Mouse (Mus musculus) erythroblast, embryonic 14.5 days (primary cell): ENCODE data around the gene Plpp7. TPM values are rescaled to one million over a fixed set of nuclear protein-coding genes. Genes with fewer than 3 reads are reported as not detected.

Experiments used
- H3K27me3 ChIP-seq: 2 replicates; pipeline ENCODE4 v1.6.1; 2012; ENCODE audit warnings: inconsistent platforms; ENCODE audit not compliant: control insufficient read depth
- H3K36me3 ChIP-seq: 2 replicates; pipeline ENCODE4 v1.6.1; 2012; ENCODE audit warnings: mild to moderate bottlenecking, inconsistent platforms; ENCODE audit not compliant: control insufficient read depth
- H3K4me1 ChIP-seq: 2 replicates; pipeline ENCODE4 v1.6.1; 2012; ENCODE audit warnings: inconsistent platforms; ENCODE audit not compliant: control insufficient read depth
- H3K4me3 ChIP-seq: replicated peaks from 2 replicates; pipeline ENCODE3; 2012; ENCODE audit warnings: moderate library complexity, mild to moderate bottlenecking, inconsistent platforms
- H3K9me3 ChIP-seq: 2 replicates; pipeline ENCODE4 v1.6.1; 2012; ENCODE audit warnings: low read length, inconsistent platforms, mixed read lengths; ENCODE audit not compliant: control insufficient read depth
- GATA1 ChIP-seq: IDR thresholded peaks from 2 replicates; pipeline ENCODE4 v1.6.1; 2012; ENCODE audit warnings: low read length, inconsistent platforms, mixed read lengths
- TAL1 ChIP-seq: IDR thresholded peaks from 3 replicates; pipeline ENCODE4 v1.6.1; 2012; ENCODE audit warnings: low read length, inconsistent platforms, mixed read lengths
- polyA plus RNA-seq: library from polyadenylated mRNA; stranded (reverse); fragments of >175 nt; gene quantifications from 2 replicates; pipeline ENCODE4 v1.2.3, GENCODE M21; 2012

Gene Plpp7
- polyA plus RNA-seq, 1 experiment: 0.48 TPM

DNA sequence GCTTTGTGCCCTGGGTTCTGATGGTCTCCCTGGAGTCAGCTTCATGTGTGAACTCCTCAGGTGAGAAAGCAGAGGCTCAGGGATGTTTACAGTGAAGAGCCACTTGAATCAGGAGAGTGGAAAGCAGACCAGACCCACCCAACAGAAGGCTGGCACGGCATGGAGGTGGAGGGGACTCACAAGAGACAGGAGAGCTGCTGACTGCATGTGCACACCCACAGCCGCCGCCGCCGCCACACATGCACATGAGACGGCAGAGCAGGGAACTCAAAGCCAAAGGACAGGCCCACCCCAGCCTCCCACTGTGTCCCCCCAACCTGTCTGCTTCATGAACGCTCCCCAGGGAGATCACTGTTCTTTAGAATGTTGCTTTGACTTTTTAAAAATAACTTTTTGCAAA is 8.8 kb downstream of the Plpp7 start:
- H3K4me1 ChIP-seq: peaks cover 66% of the 10 kb centered on the region
- H3K36me3 ChIP-seq: peaks cover 5% of the 10 kb centered on the region; the same call in 1 of the 2 replicates
- no peak overlapping the region for H3K4me3 ChIP-seq
- H3K27me3 ChIP-seq: no peaks in the 10 kb centered on the region; the same call in 1 of the 2 replicates
- 0 out of 2 replicates have a peak, but pooled peaks cover 2% of the 10 kb centered on the region for H3K9me3 ChIP-seq
- TF ChIP-seq GATA1 (no peak), TAL1 (no peak)

DNA sequence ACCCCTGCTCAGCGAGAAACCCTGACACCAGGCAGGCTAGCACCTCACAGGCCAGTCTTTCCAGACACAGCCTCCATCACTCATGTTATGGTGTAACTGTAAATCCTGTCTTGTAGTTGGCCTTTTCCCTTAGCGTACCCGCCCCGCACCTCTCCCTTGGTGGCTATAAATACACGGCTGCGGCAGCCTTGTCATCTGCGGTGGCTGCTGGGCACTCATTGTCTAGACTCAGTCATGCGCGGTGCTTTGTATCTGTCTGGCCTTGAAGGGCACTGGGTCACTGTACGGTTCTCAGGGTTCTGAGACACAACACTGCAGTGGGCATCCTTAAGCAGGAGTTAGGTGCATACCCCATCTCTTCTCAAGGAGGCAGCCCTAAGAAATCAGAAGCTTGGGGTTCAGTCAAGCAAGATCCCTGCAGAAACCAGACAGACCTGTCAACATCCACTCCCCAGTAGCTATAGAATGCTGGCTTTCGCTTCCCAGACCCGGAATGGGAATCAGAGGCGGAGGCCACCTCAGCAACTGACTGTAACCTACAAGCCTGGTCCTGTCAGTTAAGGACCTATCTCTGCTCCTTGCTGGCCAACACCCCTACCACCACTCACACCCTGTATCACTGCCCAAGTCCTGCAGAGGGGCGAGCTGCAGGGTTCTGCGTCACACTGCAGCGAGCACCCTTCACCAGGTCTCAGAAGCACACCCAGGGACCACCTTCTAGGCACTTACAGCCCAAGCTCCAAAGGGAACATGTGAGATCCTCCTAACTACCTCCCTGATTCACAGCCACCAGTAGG is 10.0 kb downstream of the Plpp7 start:
- TF ChIP-seq GATA1 (no peak), TAL1 (no peak)
- Histone ChIP-seq H3K27me3 (no peaks in the 10 kb centered on the region; the same call in 1 of the 2 replicates), H3K9me3 (0 out of 2 replicates have a peak, but pooled peaks cover 2% of the 10 kb centered on the region), H3K4me1 (peaks cover 66% of the 10 kb centered on the region), H3K4me3 (no peak overlapping the region), H3K36me3 (peaks cover 7% of the 10 kb centered on the region)

DNA sequence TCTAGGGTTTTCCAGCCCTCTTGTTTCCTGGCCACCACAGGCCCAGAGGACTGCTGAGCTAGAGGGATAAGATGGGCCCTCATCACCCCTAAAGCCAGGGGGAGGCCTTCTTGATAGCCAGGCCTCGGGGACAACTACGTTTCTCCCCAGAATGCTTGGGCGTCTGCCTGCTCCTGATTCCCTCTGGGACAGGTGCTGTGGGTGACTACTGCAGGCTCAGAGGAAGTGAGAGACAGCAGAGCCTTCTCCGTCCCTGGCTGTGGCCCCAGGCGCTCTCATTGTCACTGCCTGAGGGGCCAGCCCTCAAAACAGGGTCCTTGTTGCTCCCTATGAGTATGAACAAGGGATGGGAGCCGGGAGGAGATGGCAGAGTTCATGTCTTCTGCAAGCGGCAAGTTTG is 10.6 kb downstream of the Plpp7 start:
- no peak for TF ChIP-seq GATA1
- TF ChIP-seq TAL1: no peak
- H3K4me1 ChIP-seq: peaks cover 71% of the 10 kb centered on the region
- H3K4me3 ChIP-seq: no peak overlapping the region
- no peaks in the 10 kb centered on the region; the same call in 1 of the 2 replicates for H3K27me3 ChIP-seq
- no peaks in the 10 kb centered on the region for H3K9me3 ChIP-seq
- peaks cover 8% of the 10 kb centered on the region for H3K36me3 ChIP-seq

DNA sequence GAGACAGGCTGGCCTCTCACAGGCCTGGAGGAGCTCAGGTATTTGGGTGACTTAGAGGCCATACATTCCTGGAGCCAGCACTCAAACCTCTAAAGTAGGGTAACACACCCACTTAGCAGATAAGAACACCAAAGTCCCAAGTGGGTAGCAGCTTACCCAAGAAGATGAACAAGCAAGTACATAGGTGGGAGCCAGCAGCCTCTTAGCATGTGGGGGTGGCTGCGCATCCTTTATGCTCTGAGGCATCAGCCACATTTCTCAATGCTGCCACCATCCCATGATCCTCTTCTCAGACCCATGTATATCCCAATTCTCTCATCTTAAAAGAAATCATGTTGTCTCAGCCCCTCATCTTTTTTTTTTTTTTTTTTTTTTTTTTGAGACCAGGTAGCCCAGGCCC is 15.9 kb downstream of the Plpp7 start:
- Histone ChIP-seq H3K4me3 (no peak overlapping the region), H3K4me1 (peaks cover 86% of the 10 kb centered on the region), H3K9me3 (peaks cover under 1% of the 10 kb centered on the region), H3K27me3 (no peaks in the 10 kb centered on the region), H3K36me3 (peaks cover 15% of the 10 kb centered on the region)
- TF ChIP-seq TAL1: no peak
- TF ChIP-seq GATA1: no peak

DNA sequence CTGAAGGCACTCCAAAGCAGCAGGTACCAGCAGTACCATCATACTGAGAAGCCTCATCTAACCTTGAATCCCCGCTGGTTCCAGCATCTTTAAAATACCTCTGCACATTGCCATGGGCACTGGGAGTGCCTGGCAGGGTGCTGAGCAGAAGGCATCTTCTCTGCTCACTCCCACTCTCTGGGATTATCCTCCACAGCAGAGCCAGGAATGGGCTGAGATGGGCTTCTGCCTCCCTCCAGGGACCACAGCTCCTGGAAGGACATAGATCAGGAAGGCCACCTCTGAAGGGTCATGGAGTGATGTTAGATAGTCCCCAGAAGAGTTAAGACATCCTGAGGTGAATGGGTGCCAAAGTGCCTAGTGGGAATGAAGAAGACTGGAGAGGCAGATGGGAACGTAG is 17.2 kb downstream of the Plpp7 start:
- no peak overlapping the region for H3K4me3 ChIP-seq

DNA sequence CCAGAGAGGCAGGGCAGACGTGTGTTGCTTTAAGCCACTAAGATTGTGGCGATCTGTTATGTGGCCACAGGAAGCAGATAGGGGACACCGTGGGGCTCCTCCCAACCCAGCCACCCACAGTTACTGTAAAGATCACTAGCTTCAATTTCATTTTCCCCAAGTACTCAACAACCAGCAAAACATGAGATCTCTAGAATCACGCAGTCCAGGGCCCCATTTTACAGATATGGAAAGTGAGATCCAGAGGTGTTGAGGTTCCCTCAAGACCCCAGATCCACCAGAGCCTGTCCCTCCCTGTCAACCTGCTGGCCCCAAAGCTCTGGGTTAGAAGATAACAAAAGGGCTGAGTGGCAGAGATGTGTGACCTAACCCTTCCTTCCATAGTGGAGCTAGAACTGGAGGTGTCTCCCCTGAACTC is 20.5 kb downstream of the Plpp7 start:
- peaks cover 21% of the 10 kb centered on the region for H3K36me3 ChIP-seq
- H3K9me3 ChIP-seq: peaks cover 8% of the 10 kb centered on the region
- no peaks in the 10 kb centered on the region for H3K27me3 ChIP-seq
- H3K4me3 ChIP-seq: peak overlapping the region; percentile 55
- TF ChIP-seq GATA1 (peak; percentile 19; the same call in 1 of the 2 replicates), TAL1 (peak; percentile 31; the same call in 1 of the 3 replicates)
- H3K4me1 ChIP-seq: peaks cover 68% of the 10 kb centered on the region

More for the DNA sequence above, 17.2 kb downstream of the Plpp7 start:
- Histone ChIP-seq H3K9me3 (peaks cover 8% of the 10 kb centered on the region), H3K27me3 (no peaks in the 10 kb centered on the region), H3K4me1 (peaks cover 80% of the 10 kb centered on the region), H3K36me3 (peaks cover 22% of the 10 kb centered on the region)
- TF ChIP-seq TAL1 (no peak), GATA1 (no peak)

DNA sequence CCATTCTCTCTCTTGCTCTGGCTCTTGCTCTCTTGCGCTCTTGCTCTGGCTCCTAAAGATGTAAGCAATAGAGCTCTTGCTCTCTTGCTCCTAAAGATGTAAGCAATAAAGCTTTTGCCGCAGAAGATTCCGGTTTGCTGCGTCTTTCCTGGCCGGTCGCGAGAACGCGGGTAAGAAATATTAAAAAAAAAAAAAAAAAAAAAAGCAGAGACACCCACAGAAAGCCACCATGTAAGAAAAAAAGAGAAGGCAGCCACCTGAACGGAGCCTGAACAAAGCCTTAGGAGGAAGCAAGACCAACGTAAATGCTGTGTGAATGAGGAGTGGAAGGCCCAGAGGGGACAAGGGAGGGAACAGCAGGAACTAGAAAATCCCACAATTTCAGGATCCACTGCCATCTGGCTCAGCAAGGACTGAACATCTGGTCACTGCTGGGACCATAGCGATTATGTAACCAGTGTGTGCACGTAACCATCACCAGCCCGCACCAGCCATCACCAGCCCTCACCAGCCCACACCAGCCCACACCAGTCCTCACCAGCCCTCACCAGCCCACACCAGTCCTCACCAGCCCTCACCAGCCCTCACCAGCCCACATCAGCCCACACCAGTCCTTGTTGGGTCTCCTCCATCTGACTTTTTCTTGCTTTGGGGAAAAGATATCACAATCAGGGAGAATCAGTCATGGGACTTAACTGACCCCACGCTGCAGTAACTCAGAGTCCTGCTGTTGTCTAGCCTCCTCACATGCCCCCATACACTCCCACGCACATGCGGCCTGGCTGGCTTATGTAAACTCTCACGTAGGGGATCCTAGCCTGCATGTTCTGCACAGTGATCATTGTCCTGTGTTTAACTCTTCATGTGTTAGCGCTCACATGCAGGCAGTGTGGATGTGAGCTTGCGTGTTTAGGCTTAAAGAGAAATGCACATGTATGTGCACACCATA is 24.7 kb downstream of the Plpp7 start:
- no peaks in the 10 kb centered on the region for H3K27me3 ChIP-seq
- H3K4me3 ChIP-seq: no peak overlapping the region
- peaks cover 64% of the 10 kb centered on the region for H3K4me1 ChIP-seq
- H3K9me3 ChIP-seq: peaks cover 8% of the 10 kb centered on the region
- TF ChIP-seq GATA1 (no peak), TAL1 (no peak)
- peaks cover 23% of the 10 kb centered on the region for H3K36me3 ChIP-seq

DNA sequence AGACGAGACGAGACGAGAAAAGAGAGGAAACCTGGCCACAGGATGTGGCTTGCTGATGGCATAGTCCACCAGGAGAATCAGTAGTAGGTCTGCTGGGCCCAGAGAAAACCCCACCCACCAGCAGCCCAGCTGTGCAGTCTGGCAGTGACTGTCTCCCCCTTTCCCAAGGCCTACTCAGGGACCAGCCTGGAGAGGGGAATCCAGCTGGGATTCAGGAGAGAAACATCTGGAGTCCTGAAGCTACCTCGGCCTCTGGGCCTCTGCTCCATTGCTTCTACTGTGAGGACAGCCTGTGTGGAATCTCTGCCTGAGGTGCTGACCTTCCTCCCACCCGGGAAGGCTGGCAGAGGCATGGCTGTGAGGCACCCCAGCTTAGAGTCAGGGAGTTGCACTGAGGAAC is 25.8 kb downstream of the Plpp7 start:
- peak overlapping the region; percentile 25 for H3K4me3 ChIP-seq
- H3K36me3 ChIP-seq: peaks cover 20% of the 10 kb centered on the region
- H3K4me1 ChIP-seq: peaks cover 63% of the 10 kb centered on the region
- H3K9me3 ChIP-seq: peaks cover 8% of the 10 kb centered on the region
- TF ChIP-seq TAL1: no peak
- no peaks in the 10 kb centered on the region for H3K27me3 ChIP-seq

DNA sequence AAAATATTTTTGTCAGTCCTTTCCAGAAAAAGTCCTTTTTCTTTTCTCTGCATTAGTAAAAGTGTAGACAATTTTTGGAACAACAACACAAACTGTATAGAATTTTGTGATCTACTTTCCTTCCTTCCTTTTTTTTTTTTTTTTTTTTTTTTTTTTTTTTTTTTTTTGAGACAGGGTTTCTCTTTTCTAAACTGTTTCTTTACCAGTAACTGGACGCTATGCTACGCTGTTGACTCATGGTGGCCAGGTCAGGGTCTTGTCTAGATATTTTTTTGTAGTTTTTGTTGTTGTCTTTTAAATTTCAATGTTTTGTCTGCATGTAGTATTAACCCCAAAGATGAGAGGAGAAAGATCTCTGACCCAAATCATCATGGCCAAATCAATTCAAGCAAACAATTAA is 26.5 kb downstream of the Plpp7 start:
- TF ChIP-seq GATA1 (no peak), TAL1 (no peak)
- Histone ChIP-seq H3K9me3 (peaks cover 2% of the 10 kb centered on the region), H3K4me1 (peaks cover 63% of the 10 kb centered on the region), H3K36me3 (peaks cover 16% of the 10 kb centered on the region), H3K27me3 (no peaks in the 10 kb centered on the region), H3K4me3 (no peak overlapping the region)
